ENCODE assay signal across 22 mouse cellular contexts in genomic region chr13:107217825-107218224, GRCm38 (mm10).
A peak's percentile ranks its signal among the peaks of the same experiment; 100 is the strongest.
DNase-seq lines count a peak whose midpoint lies in the region; ATAC-seq and TF ChIP-seq lines count a peak whose summit lies in the region.
"Had no signal": no experiment of that assay in that cellular context is flagged by ENCODE, and none has a peak within 500 bp of the region (broad histone marks: within the 10 kb centered on the region; RNA-seq: fewer than 3 reads in every experiment).

No protein-coding gene starts in this region.

- no peak overlapping the region for H3K9ac ChIP-seq in hindbrain, embryonic 15.5 days
- no peak overlapping the region for H3K9ac ChIP-seq in hindbrain, embryonic 16.5 days (ENCODE audit: low read depth, low read length)
- H3K9ac ChIP-seq in MEL (ENCODE audit: control insufficient read depth, low read depth, low read length, poor library complexity, severe bottlenecking), result no peak overlapping the region
- H3K9ac ChIP-seq in forebrain, embryonic 13.5 days, result no peak overlapping the region
- H3K9ac ChIP-seq in lung, postnatal 0 days (replicated peaks; ENCODE audit: low read depth), result no peak overlapping the region
- H3K9ac ChIP-seq: embryonic facial prominence, embryonic 12.5 days; hindbrain, embryonic 12.5 days; limb, embryonic 13.5 days; lung, embryonic 15.5 days had no signal

- TF ChIP-seq RAD21 in MEL (IDR thresholded peaks at IDR 0.05; ENCODE audit: low read depth, low read length), result no peak

- H3K36me3 ChIP-seq in hindbrain, embryonic 15.5 days, result no peaks in the 10 kb centered on the region
- H3K36me3 ChIP-seq in hindbrain, embryonic 16.5 days (ENCODE audit: control insufficient read depth, insufficient read depth, low read length), result no peaks in the 10 kb centered on the region
- no peaks in the 10 kb centered on the region for H3K36me3 ChIP-seq in MEL (ENCODE audit: control insufficient read depth in 1 of 2, insufficient read depth in 2 of 2, low read length in 2 of 2)
- H3K36me3 ChIP-seq in forebrain, embryonic 13.5 days (ENCODE audit: poor library complexity, severe bottlenecking), result no peaks in the 10 kb centered on the region
- no peaks in the 10 kb centered on the region for H3K36me3 ChIP-seq in lung, postnatal 0 days (ENCODE audit: insufficient read depth, low read length)
- H3K36me3 ChIP-seq: embryonic facial prominence, embryonic 12.5 days; heart, embryonic 10.5 days; hindbrain, embryonic 12.5 days; limb, embryonic 13.5 days; lung, embryonic 15.5 days had no signal

- H3K79me2 ChIP-seq in MEL (ENCODE audit: control insufficient read depth, insufficient read depth, low read length, poor library complexity), result no peaks in the 10 kb centered on the region

- peak; percentile 45; the same call in 1 of the 2 replicates for ATAC-seq in hindbrain, embryonic 15.5 days (ENCODE audit: low FRiP score, low read depth)
- no peak for ATAC-seq in hindbrain, embryonic 16.5 days
- ATAC-seq in forebrain, embryonic 13.5 days, result 0 out of 2 replicates have a peak, but pooled peaks have one; percentile 30
- ATAC-seq in lung, postnatal 0 days, result no peak

- 87% methylated on average over 6 of the region's 6 CpGs for WGBS in hindbrain, embryonic 15.5 days
- 83% methylated on average over 6 of the region's 6 CpGs for WGBS in hindbrain, embryonic 16.5 days
- WGBS in forebrain, embryonic 13.5 days, result 77% methylated on average over 6 of the region's 6 CpGs
- WGBS in lung, postnatal 0 days, result 66% methylated on average over 6 of the region's 6 CpGs

- no peak for TF ChIP-seq CTCF in MEL (IDR thresholded peaks at IDR 0.05 in 2 of 3, conservative IDR thresholded peaks at IDR 0.05 in 1 of 3; ENCODE audit: control insufficient read depth in 1 of 3, insufficient read depth in 1 of 3, low read depth in 2 of 3, low read length in 3 of 3, poor library complexity in 1 of 3, severe bottlenecking in 1 of 3)
- no peak for TF ChIP-seq CTCF in lung, postnatal 0 days (IDR thresholded peaks at IDR 0.05)

- no peak overlapping the region for H3K4me3 ChIP-seq in hindbrain, embryonic 15.5 days
- no peak overlapping the region for H3K4me3 ChIP-seq in hindbrain, embryonic 16.5 days (ENCODE audit: low read length)
- H3K4me3 ChIP-seq in MEL (ENCODE audit: control insufficient read depth in 1 of 2, insufficient read depth in 1 of 2, low read depth in 2 of 2, low read length in 2 of 2), result no peak overlapping the region
- H3K4me3 ChIP-seq in forebrain, embryonic 13.5 days, result no peak overlapping the region
- H3K4me3 ChIP-seq in lung, postnatal 0 days (ENCODE audit: low read depth, low read length), result no peak overlapping the region
- H3K4me3 ChIP-seq: embryonic facial prominence, embryonic 12.5 days; heart, embryonic 10.5 days; hindbrain, embryonic 12.5 days; limb, embryonic 13.5 days; lung, embryonic 15.5 days had no signal

- H3K9me3 ChIP-seq in hindbrain, embryonic 15.5 days, result no peaks in the 10 kb centered on the region
- no peaks in the 10 kb centered on the region for H3K9me3 ChIP-seq in hindbrain, embryonic 16.5 days (ENCODE audit: control insufficient read depth, low read length)
- no peaks in the 10 kb centered on the region for H3K9me3 ChIP-seq in MEL (replicated peaks; ENCODE audit: insufficient read depth, low read length)
- no peaks in the 10 kb centered on the region for H3K9me3 ChIP-seq in forebrain, embryonic 13.5 days (replicated peaks)
- H3K9me3 ChIP-seq in lung, postnatal 0 days (ENCODE audit: low read length), result no peaks in the 10 kb centered on the region
- H3K9me3 ChIP-seq: embryonic facial prominence, embryonic 12.5 days; heart, embryonic 10.5 days; hindbrain, embryonic 12.5 days; limb, embryonic 13.5 days; lung, embryonic 15.5 days had no signal

- DNase-seq in cerebellum, adult 18-20 months, result peak; percentile 8 to 10
- DNase-seq in cerebellum, postnatal 25 days, result no peak
- DNase-seq in MEL (ENCODE audit: low read depth, low spot score), result peak; percentile 3
- no peak for DNase-seq in kidney, adult 9 months
- no peak for DNase-seq in lung, postnatal 0 days (ENCODE audit: low spot score)
- DNase-seq: adrenal gland, postnatal 14 days; gastrocnemius, postnatal 10 days; heart, postnatal 36 days; kidney, adult 18-20 months; lung, postnatal 36 days; thymus, postnatal 4 days had no signal

- no peak overlapping the region for H3K4me2 ChIP-seq in hindbrain, embryonic 15.5 days
- no peak overlapping the region for H3K4me2 ChIP-seq in hindbrain, embryonic 16.5 days (ENCODE audit: low read length)
- no peak overlapping the region for H3K4me2 ChIP-seq in forebrain, embryonic 13.5 days
- no peak overlapping the region for H3K4me2 ChIP-seq in lung, postnatal 0 days (replicated peaks; ENCODE audit: low read depth, low read length)
- H3K4me2 ChIP-seq: embryonic facial prominence, embryonic 12.5 days; hindbrain, embryonic 12.5 days; limb, embryonic 13.5 days; liver, embryonic 11.5 days; lung, embryonic 15.5 days; midbrain, embryonic 11.5 days had no signal

- TF ChIP-seq POLR2A in MEL (IDR thresholded peaks at IDR 0.05; ENCODE audit: control insufficient read depth in 1 of 2, insufficient read depth in 1 of 2, low read depth in 1 of 2, low read length in 2 of 2, poor library complexity in 1 of 2), result no peak

- 0 out of 2 replicates have a peak, but pooled peaks cover 5% of the 10 kb centered on the region for H3K4me1 ChIP-seq in hindbrain, embryonic 15.5 days (replicated peaks)
- H3K4me1 ChIP-seq in hindbrain, embryonic 16.5 days (ENCODE audit: control insufficient read depth, insufficient read depth, low read depth, low read length), result no peaks in the 10 kb centered on the region
- H3K4me1 ChIP-seq in MEL (ENCODE audit: control insufficient read depth in 1 of 2, insufficient read depth in 2 of 2, low read length in 2 of 2), result no peaks in the 10 kb centered on the region
- no peaks in the 10 kb centered on the region for H3K4me1 ChIP-seq in forebrain, embryonic 13.5 days
- no peaks in the 10 kb centered on the region for H3K4me1 ChIP-seq in lung, postnatal 0 days (ENCODE audit: insufficient read depth, low read depth, low read length)
- H3K4me1 ChIP-seq: embryonic facial prominence, embryonic 12.5 days; heart, embryonic 10.5 days; hindbrain, embryonic 12.5 days; limb, embryonic 13.5 days; lung, embryonic 15.5 days had no signal

- TF ChIP-seq EP300 in MEL (IDR thresholded peaks at IDR 0.05; ENCODE audit: low read depth in 1 of 2, low read length in 2 of 2), result no peak
- TF ChIP-seq EP300 in lung, postnatal 0 days (IDR thresholded peaks at IDR 0.05), result no peak

- H3K27ac ChIP-seq in hindbrain, embryonic 15.5 days (replicated peaks), result no peak overlapping the region
- no peak overlapping the region for H3K27ac ChIP-seq in hindbrain, embryonic 16.5 days (ENCODE audit: low read depth, low read length)
- H3K27ac ChIP-seq in MEL (ENCODE audit: control insufficient read depth, low read depth, low read length), result no peak overlapping the region
- H3K27ac ChIP-seq in forebrain, embryonic 13.5 days, result no peak overlapping the region
- no peak overlapping the region for H3K27ac ChIP-seq in lung, postnatal 0 days (ENCODE audit: low read length)
- H3K27ac ChIP-seq: embryonic facial prominence, embryonic 12.5 days; heart, embryonic 10.5 days; hindbrain, embryonic 12.5 days; kidney, postnatal 0 days; limb, embryonic 13.5 days; lung, embryonic 15.5 days had no signal

- H3K27me3 ChIP-seq in hindbrain, embryonic 15.5 days, result no peaks in the 10 kb centered on the region
- H3K27me3 ChIP-seq in hindbrain, embryonic 16.5 days (replicated peaks; ENCODE audit: control insufficient read depth, insufficient read depth, low read length), result no peaks in the 10 kb centered on the region
- peaks cover 6 to 8% of the 10 kb centered on the region in 2 experiments; a peak in 2 of 4 replicates for H3K27me3 ChIP-seq in MEL (ENCODE audit: control insufficient read depth in 1 of 2, insufficient read depth in 2 of 2, low read length in 2 of 2)
- no peaks in the 10 kb centered on the region for H3K27me3 ChIP-seq in forebrain, embryonic 13.5 days
- no peaks in the 10 kb centered on the region for H3K27me3 ChIP-seq in lung, postnatal 0 days (replicated peaks; ENCODE audit: insufficient read depth, low read length)
- H3K27me3 ChIP-seq: embryonic facial prominence, embryonic 12.5 days; hindbrain, embryonic 12.5 days; limb, embryonic 13.5 days; lung, embryonic 15.5 days had no signal

TF ChIP-seq in MEL, 35 proteins besides CTCF, POLR2A, EP300 and RAD21:
- TF ChIP-seq NRF1 (IDR thresholded peaks at IDR 0.05; ENCODE audit: insufficient read depth, low read depth, low read length, poor library complexity, severe bottlenecking) (no peak), RCOR1 (IDR thresholded peaks at IDR 0.05; ENCODE audit: low read depth, low read length) (no peak), CHD1 (IDR thresholded peaks at IDR 0.05; ENCODE audit: low read depth, low read length) (no peak), USF2 (IDR thresholded peaks at IDR 0.05; ENCODE audit: borderline replicate concordance in 1 of 2, insufficient read depth in 1 of 2, low read depth in 1 of 2, low read length in 2 of 2) (no peak), POLR2AphosphoS5 (IDR thresholded peaks at IDR 0.05; ENCODE audit: borderline replicate concordance, low read depth, low read length) (no peak), KAT2A (conservative IDR thresholded peaks at IDR 0.05; ENCODE audit: low read depth, low read length) (no peak), ZNF384 (IDR thresholded peaks at IDR 0.05; ENCODE audit: low read depth, low read length) (no peak), MAX (IDR thresholded peaks at IDR 0.05; ENCODE audit: low read length) (no peak)

Comparison
In these comparisons a context has a peak if more than half of its experiments do, and no peak if none do; other contexts are left out.
1. DNase-seq: peak in cerebellum, adult 18-20 months (2 of 2) and MEL (single experiment); none in cerebellum, postnatal 25 days (0 of 2), kidney, adult 9 months (single experiment) and lung, postnatal 0 days (single experiment).
2. ATAC-seq: peak in hindbrain, embryonic 15.5 days (single experiment) and forebrain, embryonic 13.5 days (single experiment); none in hindbrain, embryonic 16.5 days (single experiment) and lung, postnatal 0 days (single experiment).